Mouse (Mus musculus) lung, adult 2 months (tissue): Measurements from ENCODE around the gene 1190005I06Rik. TPM values are rescaled to one million over a fixed set of nuclear protein-coding genes. Genes with fewer than 3 reads are reported as not detected.

ENCODE experiments used
- DNase-seq: peaks from one replicate; pipeline ENCODE4 v3.0.0; 2022
- H3K4me1 ChIP-seq: fragments of 200-500 bp; 2 replicates; pipeline ENCODE4 v1.6.1; 2011; ENCODE audit warnings: low read length; ENCODE audit not compliant: control insufficient read depth, insufficient read depth
- H3K4me3 ChIP-seq: fragments of 200-500 bp; replicated peaks from 2 replicates; pipeline ENCODE3; 2011; ENCODE audit warnings: low read depth, mild to moderate bottlenecking, control low read depth, low read length; ENCODE audit errors: extremely low read depth
- CTCF ChIP-seq: fragments of 200-500 bp; IDR thresholded peaks from 2 replicates; pipeline ENCODE4 v1.5.1; 2011; ENCODE audit warnings: mild to moderate bottlenecking, low read length, control low read depth; ENCODE audit not compliant: insufficient read depth
- POLR2A ChIP-seq: fragments of 200-500 bp; IDR thresholded peaks from 2 replicates; pipeline ENCODE4 v1.6.1; 2011; ENCODE audit warnings: low read depth, mild to moderate bottlenecking, control low read depth, low read length, borderline replicate concordance; ENCODE audit errors: extremely low read depth
- WGBS: fragments of 180-500 bp; shearing (Covaris S2); methylation state at CpG from one replicate; pipeline ENCODE4 v1.1.7; 2018; 5-methylcytosine and 5-hydroxymethylcytosine counted together
- polyA plus RNA-seq: library from polyadenylated mRNA; depleted of rRNA; stranded (reverse); fragments of >200 nt; gene quantifications from 2 replicates; pipeline ENCODE4 v1.2.3, GENCODE M21; 2012

Gene 1190005I06Rik
- polyA plus RNA-seq, 1 experiment: 2.4 TPM

DNA sequence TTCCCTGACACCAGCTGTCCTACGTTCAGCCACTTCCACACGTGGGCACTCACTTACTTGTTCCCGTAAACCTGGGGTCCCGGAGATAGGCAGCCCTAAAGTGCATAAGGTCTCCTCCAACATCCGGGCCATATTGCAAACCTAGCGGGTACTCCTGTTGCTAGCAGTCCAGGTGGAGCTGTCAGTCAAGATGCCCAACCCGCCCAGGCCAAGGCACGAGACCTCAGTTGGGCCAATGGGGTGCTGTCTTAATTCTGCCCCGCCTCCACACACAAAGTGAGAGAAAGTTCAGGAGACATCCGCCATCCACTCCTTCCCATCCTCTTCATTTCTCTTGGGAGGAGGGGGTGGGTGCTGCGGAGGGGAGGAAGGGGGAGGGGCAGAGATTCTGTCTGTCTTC lies 21.0 kb downstream of the 1190005I06Rik start:
- H3K4me3 ChIP-seq: no peak overlapping the region
- no peak for DNase-seq
- no peak for TF ChIP-seq POLR2A
- no peak for TF ChIP-seq CTCF
- 75% methylated on average over 11 of the region's 11 CpGs for WGBS
- H3K4me1 ChIP-seq: no peaks in the 10 kb centered on the region

GRCm38 (mm10) chr8:120623608-120624007 lies 23.8 kb downstream of the 1190005I06Rik start:
- TF ChIP-seq POLR2A (no peak), CTCF (no peak)
- 47% methylated on average over 2 of the region's 2 CpGs for WGBS

DNA sequence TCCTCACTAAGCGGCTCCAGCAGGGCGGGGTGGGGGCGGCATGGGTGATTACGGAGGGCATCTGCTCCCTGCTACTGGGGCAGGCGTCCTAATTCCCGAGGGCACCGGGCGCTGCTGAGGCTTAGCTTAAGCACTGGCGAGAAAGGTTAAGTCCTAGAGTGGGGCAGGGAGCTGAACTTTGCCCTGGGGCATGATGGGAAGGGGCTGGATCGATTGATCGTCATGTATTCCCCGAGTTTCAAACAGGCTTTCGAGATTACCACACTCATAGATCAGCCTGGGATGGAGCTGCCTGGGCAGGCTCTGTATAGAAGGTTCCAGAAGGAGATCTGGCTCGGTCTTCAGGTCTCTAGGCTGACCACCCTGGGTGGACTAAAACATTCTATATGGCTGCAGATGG lies 25.3 kb downstream of the 1190005I06Rik start:
- no peak for DNase-seq
- Histone ChIP-seq H3K4me1 (no peaks in the 10 kb centered on the region), H3K4me3 (no peak overlapping the region)
- no peak for TF ChIP-seq POLR2A
- TF ChIP-seq CTCF: no peak
- 81% methylated on average over 14 of the region's 14 CpGs for WGBS

More at GRCm38 (mm10) chr8:120623608-120624007, 23.8 kb downstream of the 1190005I06Rik start:
- H3K4me1 ChIP-seq: no peaks in the 10 kb centered on the region
- H3K4me3 ChIP-seq: no peak overlapping the region
- DNase-seq: no peak

DNA sequence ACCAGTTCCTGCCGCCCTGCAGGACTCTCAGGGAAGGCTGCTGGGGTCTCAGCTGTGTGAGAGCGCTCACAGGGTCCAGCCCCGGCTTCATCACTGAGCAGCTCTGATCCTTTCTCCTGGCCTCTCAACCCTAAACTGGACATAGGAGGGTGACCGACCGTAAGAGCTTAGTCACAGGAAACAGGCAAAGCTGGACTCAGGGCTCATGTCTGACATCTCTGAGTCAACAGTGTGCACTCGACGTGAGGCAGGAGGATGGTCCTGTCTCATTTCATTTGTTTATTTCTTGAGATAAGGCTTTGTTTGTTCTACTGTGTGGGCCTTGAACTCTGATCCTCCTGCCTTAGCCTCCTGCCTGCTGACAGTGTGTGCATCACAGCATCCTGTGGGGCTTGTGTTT lies 27.0 kb downstream of the 1190005I06Rik start:
- WGBS: 52% methylated on average over 7 of the region's 7 CpGs
- TF ChIP-seq CTCF: no peak
- TF ChIP-seq POLR2A: no peak
- DNase-seq: no peak
- Histone ChIP-seq H3K4me1 (no peaks in the 10 kb centered on the region), H3K4me3 (no peak overlapping the region)

DNA sequence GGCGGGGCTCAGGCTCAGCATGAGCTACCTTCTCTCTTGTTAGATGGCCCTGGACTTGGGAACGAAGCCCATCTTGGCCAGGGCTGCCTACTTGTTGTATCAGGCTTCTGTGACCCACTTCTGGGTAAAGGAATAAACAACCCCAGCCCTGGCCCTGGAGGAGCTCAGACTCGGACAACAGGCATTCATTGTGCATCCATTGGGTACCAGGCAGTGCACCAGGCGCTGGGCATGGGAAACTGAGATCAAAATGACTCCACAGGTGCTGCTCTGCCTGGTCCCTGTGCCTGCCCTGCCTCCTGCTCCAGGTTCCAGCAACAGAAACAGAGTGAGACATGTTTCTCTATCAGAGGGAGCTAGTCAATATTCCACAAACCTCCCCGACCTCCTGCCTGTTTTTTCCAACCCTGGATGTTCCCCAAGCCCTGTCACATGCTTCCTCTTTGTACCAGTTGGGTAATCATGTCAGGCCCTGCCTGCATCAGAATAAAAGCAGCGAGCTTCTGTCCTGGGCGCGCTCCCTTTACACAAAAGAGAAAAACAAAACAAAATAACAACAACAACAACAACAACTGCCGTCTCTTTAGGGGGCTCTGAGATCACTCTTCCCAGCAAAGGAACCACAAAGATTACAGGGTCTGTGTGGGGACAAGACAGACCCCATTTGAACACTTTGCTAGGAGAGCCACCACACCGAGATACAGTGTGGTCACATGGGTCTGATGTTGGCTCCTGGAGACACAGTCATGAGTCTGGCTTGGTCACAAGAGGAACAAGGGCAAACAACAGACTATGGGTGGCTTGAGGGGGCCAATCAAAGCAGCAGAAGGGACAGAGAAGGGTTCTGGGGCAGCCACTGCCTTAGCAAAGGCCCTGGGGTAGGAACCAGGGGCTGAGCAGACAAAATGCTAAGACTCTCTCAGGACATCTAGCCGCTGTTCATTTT lies 27.9 kb downstream of the 1190005I06Rik start:
- Histone ChIP-seq H3K4me1 (no peaks in the 10 kb centered on the region), H3K4me3 (no peak overlapping the region)
- no peak for DNase-seq
- WGBS: 71% methylated on average over 11 of the region's 11 CpGs
- TF ChIP-seq POLR2A: no peak
- no peak for TF ChIP-seq CTCF

DNA sequence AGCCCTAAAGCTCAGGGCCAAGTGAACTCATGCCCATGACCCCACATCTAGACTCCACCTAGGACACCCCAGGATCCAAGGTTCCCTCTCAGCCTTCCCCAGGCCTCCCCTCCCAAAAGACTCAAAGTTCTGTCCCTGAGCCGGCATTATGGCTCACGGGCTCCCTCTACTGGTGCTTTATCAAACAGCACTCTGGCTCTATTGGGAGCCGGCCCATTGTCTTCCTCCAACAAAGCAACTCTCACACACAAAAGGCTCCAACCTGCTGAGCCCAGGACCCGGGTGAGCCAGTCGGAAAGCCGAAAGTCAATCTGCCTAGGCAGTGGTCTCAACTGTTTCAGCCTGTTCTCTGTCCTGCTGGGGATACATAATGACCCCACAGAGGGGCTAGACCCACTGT lies 29.3 kb downstream of the 1190005I06Rik start:
- H3K4me3 ChIP-seq: no peak overlapping the region
- peak; percentile 73 for DNase-seq
- 1% methylated on average over 6 of the region's 6 CpGs for WGBS

DNA sequence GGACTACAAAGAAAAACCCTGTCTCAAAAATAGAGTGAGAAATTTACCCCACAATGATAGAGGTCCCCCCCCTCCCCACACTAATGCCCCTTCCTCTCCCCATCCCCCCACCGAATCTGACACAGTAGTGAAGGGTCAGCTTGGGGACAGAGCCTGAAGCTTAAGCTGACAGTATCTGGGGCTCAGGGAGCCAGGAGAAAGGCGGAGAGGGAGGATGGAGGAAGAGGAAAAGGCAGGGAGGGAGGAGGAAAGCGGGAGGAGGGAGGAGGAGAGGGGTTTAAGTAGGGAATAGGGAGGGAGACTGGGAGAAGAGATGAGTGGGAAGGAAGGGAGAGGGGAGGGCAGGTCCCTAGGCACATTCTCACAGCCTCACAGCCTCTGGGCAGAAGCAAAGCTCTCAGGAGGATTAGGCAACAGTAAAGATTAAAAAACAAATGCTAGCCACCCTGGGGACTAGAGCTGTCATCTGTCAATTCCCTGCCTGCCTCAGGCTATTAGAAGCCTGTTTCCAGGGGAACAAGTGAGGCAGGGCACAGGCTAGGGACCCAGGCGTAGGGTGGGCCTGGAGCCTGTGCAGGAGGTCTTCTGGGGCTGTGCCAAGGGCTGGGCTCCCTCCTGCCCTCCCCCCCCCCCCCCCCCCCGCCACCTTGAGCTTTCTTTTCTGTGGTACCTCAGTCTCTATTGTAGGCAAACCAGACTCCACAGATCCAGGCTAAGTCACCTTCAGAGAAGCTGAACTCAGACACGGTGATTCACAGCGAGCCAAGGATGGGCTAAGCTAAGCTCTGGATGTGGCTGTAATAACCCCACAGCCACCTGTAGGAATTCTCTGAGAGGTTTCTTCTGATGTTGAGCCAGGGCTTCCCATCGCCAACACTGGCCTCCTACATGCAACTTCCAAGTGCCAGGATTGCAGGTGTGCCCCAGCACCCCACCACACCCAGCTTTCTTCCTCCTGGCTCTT lies 30.5 kb downstream of the 1190005I06Rik start:
- WGBS: 63% methylated on average over 8 of the region's 8 CpGs
- Histone ChIP-seq H3K4me3 (no peak overlapping the region), H3K4me1 (no peaks in the 10 kb centered on the region)
- no peak for TF ChIP-seq CTCF
- TF ChIP-seq POLR2A: no peak
- no peak for DNase-seq

More for the DNA sequence above, 29.3 kb downstream of the 1190005I06Rik start:
- TF ChIP-seq CTCF (peak; percentile 58), POLR2A (no peak)
- H3K4me1 ChIP-seq: no peaks in the 10 kb centered on the region

DNA sequence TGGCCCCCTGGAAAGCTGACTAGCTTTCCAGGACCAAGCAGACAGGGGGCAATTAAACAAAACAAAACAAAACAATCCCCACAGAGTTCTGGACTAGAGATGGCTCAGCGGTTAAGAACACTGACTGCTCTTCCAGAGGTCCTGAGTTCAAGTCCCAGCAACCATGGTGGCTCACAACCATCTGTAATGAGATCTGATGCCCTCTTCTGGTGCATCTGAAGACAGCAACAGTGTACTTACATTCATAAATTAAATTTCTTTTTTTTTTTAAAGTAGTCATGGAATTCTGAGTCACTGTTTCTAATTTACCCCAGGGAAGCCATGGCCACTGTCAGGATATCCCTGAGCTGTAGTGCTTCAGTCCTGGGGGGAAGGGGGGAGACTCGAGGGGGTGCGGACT lies 32.9 kb downstream of the 1190005I06Rik start:
- 87% methylated on average over 3 of the region's 3 CpGs for WGBS
- H3K4me3 ChIP-seq: no peak overlapping the region
- no peaks in the 10 kb centered on the region for H3K4me1 ChIP-seq
- TF ChIP-seq POLR2A: no peak
- TF ChIP-seq CTCF: no peak
- DNase-seq: no peak

DNA sequence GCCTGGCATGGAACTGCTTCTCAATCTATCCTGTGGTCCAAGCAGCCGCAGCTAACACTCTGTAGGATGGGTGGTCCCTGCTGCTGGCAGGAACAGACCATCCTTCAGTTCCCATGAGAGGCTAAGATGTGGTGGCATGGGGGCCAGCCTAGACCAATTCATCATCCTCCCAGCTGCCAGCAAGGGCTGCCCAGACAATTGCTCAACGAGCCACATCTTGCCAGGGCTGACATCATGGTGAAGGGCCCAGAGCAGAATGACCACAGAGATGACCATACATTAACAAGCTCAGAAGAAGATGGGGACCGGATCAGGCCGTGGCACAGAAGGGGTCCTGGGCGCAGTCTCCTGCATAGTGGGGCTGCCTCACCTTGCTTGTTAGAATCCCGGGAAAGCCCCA lies 36.6 kb downstream of the 1190005I06Rik start:
- H3K4me1 ChIP-seq: no peaks in the 10 kb centered on the region
- H3K4me3 ChIP-seq: no peak overlapping the region
- WGBS: 76% methylated on average over 6 of the region's 6 CpGs
- no peak for DNase-seq
- TF ChIP-seq CTCF: no peak
